Mouse (Mus musculus) limb, embryonic 11.5 days (tissue): ENCODE data around the gene Fbxo17. TPM values are rescaled to one million over a fixed set of nuclear protein-coding genes. Genes with fewer than 3 reads are reported as not detected.
A peak's percentile ranks its signal among the peaks of the same experiment; 100 is the strongest.
"Not testable (repeated sequence)": the region's sequence is repeated elsewhere in the genome, so short reads cannot be mapped to it uniquely, and the experiment has no call there.

Source experiments
- ATAC-seq: fragments of 200-750 bp; cut with Nextera tagmentation; 2 replicates; pipeline ENCODE4 v1.8.0; 2017; ENCODE audit warnings: low read depth; ENCODE audit not compliant: insufficient number of reproducible peaks, low FRiP score, low TSS enrichment
- DNase-seq: peaks from one replicate; pipeline ENCODE4 v3.0.0-alpha.2; 2015; ENCODE audit warnings: low spot score
- H3K27ac ChIP-seq: fragments of 300-500 bp; sonication (generic); replicated peaks from 2 replicates; pipeline ENCODE4 v1.5.1; 2014; ENCODE audit warnings: low read depth, mild to moderate bottlenecking, low read length
- H3K27me3 ChIP-seq: fragments of 300-500 bp; sonication (generic); 2 replicates; pipeline ENCODE4 v1.6.1; 2014; ENCODE audit warnings: mild to moderate bottlenecking, low read length, mixed read lengths; ENCODE audit not compliant: control insufficient read depth, insufficient read depth
- H3K36me3 ChIP-seq: fragments of 300-500 bp; sonication (generic); 2 replicates; pipeline ENCODE4 v1.6.1; 2014; ENCODE audit warnings: mild to moderate bottlenecking, low read length, moderate library complexity, mixed read lengths; ENCODE audit not compliant: control insufficient read depth, insufficient read depth
- H3K4me1 ChIP-seq: fragments of 300-500 bp; sonication (generic); 2 replicates; pipeline ENCODE4 v1.6.1; 2014; ENCODE audit warnings: low read length, mixed read lengths; ENCODE audit not compliant: control insufficient read depth, insufficient read depth
- H3K4me2 ChIP-seq: fragments of 300-500 bp; sonication (generic); 2 replicates; pipeline ENCODE4 v1.6.1; 2014; ENCODE audit warnings: low read depth, mild to moderate bottlenecking, moderate library complexity; ENCODE audit not compliant: severe bottlenecking
- H3K4me3 ChIP-seq: fragments of 300-500 bp; sonication (generic); 2 replicates; pipeline ENCODE4 v1.5.1; 2014; ENCODE audit warnings: low read depth, low read length
- H3K9ac ChIP-seq: fragments of 300-500 bp; sonication (generic); 2 replicates; pipeline ENCODE4 v1.6.1; 2014; ENCODE audit warnings: mild to moderate bottlenecking, low read length
- H3K9me3 ChIP-seq: fragments of 300-500 bp; sonication (generic); 2 replicates; pipeline ENCODE4 v1.6.1; 2016; ENCODE audit warnings: low read length; ENCODE audit not compliant: control insufficient read depth
- WGBS: fragments of 180-500 bp; shearing (Covaris S2); extraction: QIAGEN DNeasy Blood & Tissue Kit; methylation state at CpG from one replicate; pipeline ENCODE4 v1.1.7; 2014; 5-methylcytosine and 5-hydroxymethylcytosine counted together
- polyA plus RNA-seq: library from polyadenylated mRNA; unstranded; fragments of >200 nt; fragmentation: Nextera tagmentation; extraction: Ambion mirVana; gene quantifications from 2 replicates; pipeline ENCODE4 v1.2.1, GENCODE M21; 2014

Fbxo17 gene
- 15.9 and 16.4 TPM in 2 replicates for polyA plus RNA-seq

- peak; percentile 81 for DNase-seq
Observed at GRCm38 (mm10) chr7:28716590-28717281, at the start of gene Fbxo17. Gene Fbxo17 (plus strand): TSS chr7:28716804.

GRCm38 (mm10) chr7:28671172-28671571 is 45.4 kb upstream of the Fbxo17 start:
- H3K9ac ChIP-seq: no peak overlapping the region
- no peaks in the 10 kb centered on the region for H3K36me3 ChIP-seq
- H3K9me3 ChIP-seq: no peaks in the 10 kb centered on the region
- no peak overlapping the region for H3K27ac ChIP-seq
- DNase-seq: no peak
- 59% methylated on average over 4 of the region's 4 CpGs for WGBS
- no peak for ATAC-seq
- H3K27me3 ChIP-seq: no peaks in the 10 kb centered on the region
- H3K4me3 ChIP-seq: no peak overlapping the region
- H3K4me2 ChIP-seq: no peak overlapping the region
- H3K4me1 ChIP-seq: no peaks in the 10 kb centered on the region

More at GRCm38 (mm10) chr7:28716590-28717281, at the start of gene Fbxo17:
- Histone ChIP-seq H3K4me3 (peak within 1 kb of the TSS; percentile 48), H3K36me3 (no peaks in the 10 kb centered on the region), H3K27ac (0 out of 2 replicates have a peak within 1 kb of the TSS, but pooled peaks have one; percentile 36), H3K9me3 (no peaks in the 10 kb centered on the region), H3K27me3 (no peaks in the 10 kb centered on the region), H3K9ac (peak within 1 kb of the TSS; percentile 78), H3K4me1 (0 out of 2 replicates have a peak, but pooled peaks cover 5% of the 10 kb centered on the region), H3K4me2 (peak within 1 kb of the TSS; percentile 75)
- 5% methylated on average over 36 of the region's 36 CpGs for WGBS
- peak; percentile 79 for ATAC-seq

- DNase-seq (no peak), ATAC-seq (no peak)
- no peaks in the 10 kb centered on the region for H3K9me3 ChIP-seq
- 83% methylated on average over 5 of the region's 5 CpGs for WGBS
- H3K27me3 ChIP-seq: no peaks in the 10 kb centered on the region
- no peaks in the 10 kb centered on the region for H3K4me1 ChIP-seq
- H3K27ac ChIP-seq: no peak overlapping the region
- H3K36me3 ChIP-seq: no peaks in the 10 kb centered on the region
- no peak overlapping the region for H3K4me3 ChIP-seq
- no peak overlapping the region for H3K9ac ChIP-seq
- no peak overlapping the region for H3K4me2 ChIP-seq
Observed at GRCm38 (mm10) chr7:28672276-28672675, 44.3 kb upstream of the Fbxo17 start.

- not testable (repeated sequence) for H3K27ac ChIP-seq
Observed at GRCm38 (mm10) chr7:28672786-28673185, 43.8 kb upstream of the Fbxo17 start.

GRCm38 (mm10) chr7:28674994-28675393 is 41.6 kb upstream of the Fbxo17 start:
- no peaks in the 10 kb centered on the region for H3K27me3 ChIP-seq
- H3K36me3 ChIP-seq: no peaks in the 10 kb centered on the region
- ATAC-seq: no peak
- WGBS: 70% methylated on average over 9 of the region's 9 CpGs
- H3K27ac ChIP-seq: no peak overlapping the region
- H3K4me1 ChIP-seq: no peaks in the 10 kb centered on the region
- no peaks in the 10 kb centered on the region for H3K9me3 ChIP-seq
- no peak overlapping the region for H3K4me2 ChIP-seq
- DNase-seq: no peak
- H3K9ac ChIP-seq: no peak overlapping the region
- H3K4me3 ChIP-seq: no peak overlapping the region

More at GRCm38 (mm10) chr7:28672786-28673185, 43.8 kb upstream of the Fbxo17 start:
- not testable (repeated sequence) for DNase-seq, H3K36me3 ChIP-seq, H3K27me3 ChIP-seq, ATAC-seq, H3K4me3 ChIP-seq, H3K4me1 ChIP-seq, H3K9me3 ChIP-seq, H3K9ac ChIP-seq, H3K4me2 ChIP-seq
- WGBS: 68% methylated on average over 5 of the region's 5 CpGs

GRCm38 (mm10) chr7:28675746-28676145 is 40.9 kb upstream of the Fbxo17 start:
- peak; percentile 29 for DNase-seq
- WGBS: 38% methylated on average over 11 of the region's 11 CpGs

GRCm38 (mm10) chr7:28676811-28677541 is 39.6 kb upstream of the Fbxo17 start:
- Histone ChIP-seq H3K27me3 (no peaks in the 10 kb centered on the region), H3K4me1 (no peaks in the 10 kb centered on the region), H3K4me3 (no peak overlapping the region), H3K9ac (no peak overlapping the region), H3K4me2 (no peak overlapping the region), H3K27ac (no peak overlapping the region), H3K9me3 (no peaks in the 10 kb centered on the region), H3K36me3 (no peaks in the 10 kb centered on the region)
- WGBS: 84% methylated on average over 13 of the region's 13 CpGs
- DNase-seq (no peak), ATAC-seq (no peak)

More at GRCm38 (mm10) chr7:28675746-28676145, 40.9 kb upstream of the Fbxo17 start:
- Histone ChIP-seq H3K4me1 (no peaks in the 10 kb centered on the region), H3K27ac (no peak overlapping the region), H3K27me3 (no peaks in the 10 kb centered on the region), H3K4me3 (no peak overlapping the region), H3K4me2 (no peak overlapping the region), H3K36me3 (no peaks in the 10 kb centered on the region), H3K9me3 (no peaks in the 10 kb centered on the region), H3K9ac (no peak overlapping the region)
- no peak for ATAC-seq

GRCm38 (mm10) chr7:28677624-28678023 is 39.0 kb upstream of the Fbxo17 start:
- DNase-seq (no peak), ATAC-seq (no peak)
- Histone ChIP-seq H3K4me3 (no peak overlapping the region), H3K27me3 (no peaks in the 10 kb centered on the region), H3K9ac (no peak overlapping the region), H3K4me1 (no peaks in the 10 kb centered on the region), H3K27ac (no peak overlapping the region), H3K4me2 (no peak overlapping the region), H3K9me3 (no peaks in the 10 kb centered on the region), H3K36me3 (no peaks in the 10 kb centered on the region)
- WGBS: 91% methylated on average over 8 of the region's 8 CpGs
